Mouse (Mus musculus): ENCODE data around the gene Armh3. TPM values are rescaled to one million over a fixed set of nuclear protein-coding genes. Genes with fewer than 3 reads are reported as not detected.

Armh3 gene
- polyA plus RNA-seq, 1 experiment = 5.7 TPM

- Histone ChIP-seq H3K27me3 (ENCODE audit: control insufficient read depth, insufficient read depth, low read length) (no peaks in the 10 kb centered on the region), H3K4me1 (ENCODE audit: control insufficient read depth, insufficient read depth, low read length) (peaks cover 5% of the 10 kb centered on the region), H3K36me3 (ENCODE audit: control insufficient read depth, insufficient read depth, low read length) (peaks cover 4% of the 10 kb centered on the region; the same call in 1 of the 2 replicates), H3K4me3 (ENCODE audit: control insufficient read depth, low read depth, low read length) (peak overlapping the region; percentile 75), H3K27ac (ENCODE audit: control insufficient read depth, insufficient read depth, low read depth, low read length) (peak overlapping the region; percentile 22; the same call in 1 of the 2 replicates)
- no peak for TF ChIP-seq CTCF (IDR thresholded peaks at IDR 0.05; ENCODE audit: control insufficient read depth, insufficient read depth, insufficient replicate concordance, low read depth, low read length)
Observed at GRCm38 (mm10) chr19:45780350-45780915, 217.9 kb downstream of the Armh3 start.

DNA sequence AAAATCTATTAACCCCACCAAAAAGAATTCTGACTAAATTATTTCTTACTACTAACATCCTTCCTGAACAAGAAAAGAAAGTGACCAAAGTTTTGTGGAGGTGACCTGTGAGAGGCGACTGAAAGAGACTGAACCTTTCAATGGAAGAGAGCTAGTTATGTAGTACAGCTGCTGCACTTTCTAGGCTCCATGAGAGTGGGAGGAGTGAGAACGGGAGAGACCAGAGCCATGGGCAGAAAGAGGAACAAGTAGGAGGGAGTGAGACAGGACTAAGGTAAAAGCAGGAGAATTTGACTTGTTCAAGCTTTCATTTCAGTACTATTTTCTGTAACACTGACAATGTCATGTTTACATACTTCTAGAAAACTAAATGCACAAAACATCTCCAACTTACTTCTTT, 222.8 kb downstream of the Armh3 start:
- Histone ChIP-seq H3K4me3 (ENCODE audit: control insufficient read depth, low read depth, low read length) (peak overlapping the region; percentile 79), H3K27ac (ENCODE audit: control insufficient read depth, insufficient read depth, low read depth, low read length) (peak overlapping the region; percentile 72), H3K27me3 (ENCODE audit: control insufficient read depth, insufficient read depth, low read length) (no peaks in the 10 kb centered on the region), H3K4me1 (ENCODE audit: control insufficient read depth, insufficient read depth, low read length) (peaks cover 2% of the 10 kb centered on the region; the same call in 1 of the 2 replicates), H3K36me3 (ENCODE audit: control insufficient read depth, insufficient read depth, low read length) (peaks cover 10% of the 10 kb centered on the region)
- TF ChIP-seq CTCF (IDR thresholded peaks at IDR 0.05; ENCODE audit: control insufficient read depth, insufficient read depth, insufficient replicate concordance, low read depth, low read length) (no peak), POLR2A (IDR thresholded peaks at IDR 0.05; ENCODE audit: control insufficient read depth, low read depth, low read length) (no peak)

GRCm38 (mm10) chr19:45771501-45771900, 226.8 kb downstream of the Armh3 start:
- Histone ChIP-seq H3K4me3 (ENCODE audit: control insufficient read depth, low read depth, low read length) (peak overlapping the region; percentile 32; the same call in 1 of the 2 replicates), H3K27me3 (ENCODE audit: control insufficient read depth, insufficient read depth, low read length) (no peaks in the 10 kb centered on the region), H3K36me3 (ENCODE audit: control insufficient read depth, insufficient read depth, low read length) (peaks cover 9% of the 10 kb centered on the region), H3K27ac (ENCODE audit: control insufficient read depth, insufficient read depth, low read depth, low read length) (no peak overlapping the region), H3K4me1 (ENCODE audit: control insufficient read depth, insufficient read depth, low read length) (no peaks in the 10 kb centered on the region)
- TF ChIP-seq CTCF (IDR thresholded peaks at IDR 0.05; ENCODE audit: control insufficient read depth, insufficient read depth, insufficient replicate concordance, low read depth, low read length) (no peak), POLR2A (IDR thresholded peaks at IDR 0.05; ENCODE audit: control insufficient read depth, low read depth, low read length) (no peak)

Other genes with a start within 250 kb of the Armh3 start
- 212 and 245 TPM in 2 replicates for gene Npm3, start 248.9 kb downstream of the Armh3 start, polyA plus RNA-seq (2012; rRNA removed)
- gene Mgea5, start 214.7 kb downstream of the Armh3 start, polyA plus RNA-seq (2012; rRNA removed) = 52.2 and 56.7 TPM in 2 replicates
- 50.1 and 64.9 TPM in 2 replicates for gene Kcnip2, start 182.4 kb downstream of the Armh3 start, polyA plus RNA-seq (2012; rRNA removed)
- gene Hps6, start 5.0 kb upstream of the Armh3 start, polyA plus RNA-seq (2012; rRNA removed) = 1.0 and 1.1 TPM in 2 replicates
- 8.9 and 10.1 TPM in 2 replicates for gene Pprc1, start 46.4 kb upstream of the Armh3 start, polyA plus RNA-seq (2012; rRNA removed)
- gene Ldb1, start 46.7 kb upstream of the Armh3 start, polyA plus RNA-seq (2012; rRNA removed) = 26.2 and 28.9 TPM in 2 replicates
- gene Nolc1, start 77.4 kb upstream of the Armh3 start, polyA plus RNA-seq (2012; rRNA removed) = 10.8 and 12.2 TPM in 2 replicates
- 0.20 and 0.49 TPM in 2 replicates for gene Elovl3, start 133.4 kb upstream of the Armh3 start, polyA plus RNA-seq (2012; rRNA removed)
- gene Pitx3, start 149.8 kb upstream of the Armh3 start, polyA plus RNA-seq (2012; rRNA removed) = 0.84 and 1.2 TPM in 2 replicates
- 142 and 162 TPM in 2 replicates for gene Gbf1, start 154.0 kb upstream of the Armh3 start, polyA plus RNA-seq (2012; rRNA removed)

Measured in testis, adult 2 months (tissue).